Mouse (Mus musculus) liver, adult 2 months (tissue): ENCODE data around the gene Rab19.

Experiments
- CTCF ChIP-seq: fragments of 200-500 bp; IDR thresholded peaks from 2 replicates; pipeline ENCODE4 v1.5.1; 2011; ENCODE audit warnings: low read depth, low read length, control low read depth
- POLR2A ChIP-seq: fragments of 200-500 bp; IDR thresholded peaks from 2 replicates; pipeline ENCODE4 v1.6.1; 2011; ENCODE audit warnings: low read length, control low read depth; ENCODE audit not compliant: insufficient read depth; ENCODE audit errors: extremely low read depth

GRCm38 (mm10) chr6:39414106-39414505 lies 33.1 kb downstream of the Rab19 start:
- TF ChIP-seq CTCF (no peak), POLR2A (no peak)
